Mouse (Mus musculus): ENCODE results near the gene Ap1s3.

Ap1s3 gene

GRCm38 (mm10) chr1:79671543-79672337 lies at the start of gene Ap1s3:
Gene Ap1s3 (minus strand): TSS chr1:79671972.
- peak; percentile 24 for DNase-seq (ENCODE audit: low spot score)

- DNase-seq (ENCODE audit: low spot score): no peak
Measured at GRCm38 (mm10) chr1:79714152-79714923, 42.6 kb upstream of the Ap1s3 start.

- DNase-seq (ENCODE audit: low spot score): no peak
Measured at GRCm38 (mm10) chr1:79713081-79713480, 41.3 kb upstream of the Ap1s3 start.

- DNase-seq (ENCODE audit: low spot score): no peak
Measured at GRCm38 (mm10) chr1:79711147-79712126, 39.7 kb upstream of the Ap1s3 start.

GRCm38 (mm10) chr1:79710678-79711077 lies 38.9 kb upstream of the Ap1s3 start:
- no peak for DNase-seq (ENCODE audit: low spot score)

- no peak for DNase-seq (ENCODE audit: low spot score)
Measured at GRCm38 (mm10) chr1:79710216-79710615, 38.4 kb upstream of the Ap1s3 start.

GRCm38 (mm10) chr1:79707383-79707782 lies 35.6 kb upstream of the Ap1s3 start:
- DNase-seq (ENCODE audit: low spot score): no peak

- no peak for DNase-seq (ENCODE audit: low spot score)
Measured at GRCm38 (mm10) chr1:79706707-79707106, 34.9 kb upstream of the Ap1s3 start.

- no peak for DNase-seq (ENCODE audit: low spot score)
Measured at GRCm38 (mm10) chr1:79704672-79705071, 32.9 kb upstream of the Ap1s3 start.

GRCm38 (mm10) chr1:79703520-79703919 lies 31.7 kb upstream of the Ap1s3 start:
- DNase-seq (ENCODE audit: low spot score): no peak

- DNase-seq (ENCODE audit: low spot score): no peak
Measured at GRCm38 (mm10) chr1:79698506-79698905, 26.7 kb upstream of the Ap1s3 start.

GRCm38 (mm10) chr1:79697382-79697781 lies 25.6 kb upstream of the Ap1s3 start:
- DNase-seq (ENCODE audit: low spot score): no peak

- no peak for DNase-seq (ENCODE audit: low spot score)
Measured at GRCm38 (mm10) chr1:79696933-79697332, 25.2 kb upstream of the Ap1s3 start.

GRCm38 (mm10) chr1:79692482-79692881 lies 20.7 kb upstream of the Ap1s3 start:
- no peak for DNase-seq (ENCODE audit: low spot score)

GRCm38 (mm10) chr1:79687254-79687653 lies 15.5 kb upstream of the Ap1s3 start:
- no peak for DNase-seq (ENCODE audit: low spot score)

- no peak for DNase-seq (ENCODE audit: low spot score)
Measured at GRCm38 (mm10) chr1:79684027-79684426, 12.3 kb upstream of the Ap1s3 start.

GRCm38 (mm10) chr1:79682936-79683335 lies 11.2 kb upstream of the Ap1s3 start:
- no peak for DNase-seq (ENCODE audit: low spot score)

GRCm38 (mm10) chr1:79680777-79681176 lies 9.0 kb upstream of the Ap1s3 start:
- DNase-seq (ENCODE audit: low spot score): no peak

- DNase-seq (ENCODE audit: low spot score): no peak
Measured at GRCm38 (mm10) chr1:79678117-79678684, 6.4 kb upstream of the Ap1s3 start.

GRCm38 (mm10) chr1:79675716-79676115 lies 3.9 kb upstream of the Ap1s3 start:
- DNase-seq (ENCODE audit: low spot score): no peak

GRCm38 (mm10) chr1:79671196-79671542 lies 603 bp downstream of the Ap1s3 start:
- DNase-seq (ENCODE audit: low spot score): no peak

Measured in left cerebral cortex, adult 11 months (tissue).